Mouse (Mus musculus): ENCODE results near the gene Atp6v0e.

GRCm38 (mm10) chr17:26715916-26716717 lies 53.1 kb downstream of the Atp6v0e start:
- TF ChIP-seq GATA1 (IDR thresholded peaks at IDR 0.05; ENCODE audit: low read length) = no peak
- no peak for TF ChIP-seq TAL1 (IDR thresholded peaks at IDR 0.05; ENCODE audit: low read length)

Data from erythroblast, embryonic 14.5 days (primary cell).